Mouse (Mus musculus): ENCODE data around the gene Btbd17. TPM values are rescaled to one million over a fixed set of nuclear protein-coding genes. Genes with fewer than 3 reads are reported as not detected.

Gene Btbd17
- polyA plus RNA-seq, 1 experiment from 2014 or later = 0.87 TPM

DNA sequence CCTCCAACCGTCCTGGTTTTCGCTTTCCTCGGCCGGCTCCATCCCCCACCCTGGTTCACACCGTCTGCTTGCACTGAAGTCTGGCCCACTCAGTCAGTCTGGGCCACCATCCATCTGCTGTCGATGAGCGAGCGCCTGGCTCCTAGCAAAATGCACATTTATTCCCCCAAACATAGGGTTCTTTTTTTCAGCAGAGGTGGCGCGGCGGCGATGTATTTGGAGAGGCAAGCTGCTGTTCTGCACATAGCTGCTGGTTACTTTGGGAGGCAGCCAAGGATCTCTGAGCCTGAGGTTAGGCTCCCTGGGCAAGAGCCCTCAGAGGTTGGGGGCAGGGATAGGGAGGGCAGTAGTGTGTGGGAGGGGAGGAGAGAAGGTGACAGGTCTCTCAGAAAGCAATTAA is 27.0 kb upstream of the Btbd17 start:
- Histone ChIP-seq H3K27ac (ENCODE audit: low read length) (no peak overlapping the region), H3K9me3 (ENCODE audit: control insufficient read depth, low read length) (no peaks in the 10 kb centered on the region), H3K4me1 (ENCODE audit: control insufficient read depth, insufficient read depth, low read length) (peaks cover 8% of the 10 kb centered on the region; the same call in 1 of the 2 replicates), H3K9ac (ENCODE audit: low read depth, low read length) (no peak overlapping the region), H3K27me3 (replicated peaks; ENCODE audit: control insufficient read depth, insufficient read depth, low read length) (no peaks in the 10 kb centered on the region), H3K36me3 (ENCODE audit: control insufficient read depth, insufficient read depth, low read length) (no peaks in the 10 kb centered on the region), H3K4me2 (ENCODE audit: low read depth, low read length) (no peak overlapping the region), H3K4me3 (ENCODE audit: low read length) (no peak overlapping the region)
- no peak for ATAC-seq
- 51% methylated on average over 12 of the region's 12 CpGs for WGBS

DNA sequence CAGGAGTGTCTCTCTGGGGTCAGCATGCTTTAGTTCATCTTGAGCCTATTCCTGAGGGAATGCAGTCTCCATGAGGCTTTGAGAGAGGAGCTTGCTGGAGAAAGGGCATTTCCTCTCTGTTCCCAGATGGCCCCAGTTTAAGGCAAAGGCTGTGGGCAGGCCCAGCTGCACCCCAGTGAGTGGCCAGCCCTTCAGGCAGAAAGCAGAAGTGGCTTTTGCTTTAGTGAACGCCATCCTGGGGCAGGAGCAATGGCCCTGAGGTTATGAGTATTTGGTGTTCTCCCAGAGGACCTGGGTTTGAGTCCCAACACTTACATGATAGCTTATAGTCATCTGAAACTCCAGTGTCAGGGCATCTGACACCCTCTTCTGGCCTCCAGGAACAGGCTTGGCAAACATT is 25.6 kb upstream of the Btbd17 start:
- Histone ChIP-seq H3K36me3 (ENCODE audit: control insufficient read depth, insufficient read depth, low read length) (no peaks in the 10 kb centered on the region), H3K4me2 (ENCODE audit: low read depth, low read length) (no peak overlapping the region), H3K9ac (ENCODE audit: low read depth, low read length) (no peak overlapping the region), H3K27me3 (replicated peaks; ENCODE audit: control insufficient read depth, insufficient read depth, low read length) (no peaks in the 10 kb centered on the region), H3K27ac (ENCODE audit: low read length) (no peak overlapping the region), H3K9me3 (ENCODE audit: control insufficient read depth, low read length) (no peaks in the 10 kb centered on the region), H3K4me1 (ENCODE audit: control insufficient read depth, insufficient read depth, low read length) (peaks cover 8% of the 10 kb centered on the region; the same call in 1 of the 2 replicates), H3K4me3 (ENCODE audit: low read length) (no peak overlapping the region)
- WGBS = 69% methylated on average over 1 of the region's 1 CpGs
- no peak for ATAC-seq

DNA sequence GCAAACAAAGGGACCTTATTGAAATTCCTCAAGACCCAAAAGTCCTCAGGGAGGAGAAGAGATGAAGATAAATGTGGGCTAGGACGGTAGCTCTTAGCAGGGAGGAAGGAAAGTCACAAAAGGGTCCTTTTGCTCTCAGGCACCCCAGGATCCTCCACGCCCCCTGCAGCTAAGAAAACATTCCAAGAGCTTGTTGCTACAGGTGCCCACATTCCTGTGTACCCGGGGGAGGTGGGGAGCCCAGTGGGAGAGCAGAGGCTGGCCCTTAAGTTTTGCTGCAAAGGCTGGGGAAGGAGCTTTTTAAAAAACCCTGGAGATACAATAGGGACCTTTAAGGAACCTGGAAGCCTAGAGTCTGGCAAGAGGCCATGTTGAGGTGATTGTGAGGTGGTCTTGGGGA is 24.7 kb upstream of the Btbd17 start:
- WGBS = 45% methylated on average over 3 of the region's 3 CpGs
- Histone ChIP-seq H3K4me2 (ENCODE audit: low read depth, low read length) (no peak overlapping the region), H3K4me1 (ENCODE audit: control insufficient read depth, insufficient read depth, low read length) (peaks cover 8% of the 10 kb centered on the region; the same call in 1 of the 2 replicates), H3K4me3 (ENCODE audit: low read length) (no peak overlapping the region), H3K9me3 (ENCODE audit: control insufficient read depth, low read length) (no peaks in the 10 kb centered on the region), H3K27ac (ENCODE audit: low read length) (no peak overlapping the region), H3K27me3 (replicated peaks; ENCODE audit: control insufficient read depth, insufficient read depth, low read length) (no peaks in the 10 kb centered on the region), H3K9ac (ENCODE audit: low read depth, low read length) (no peak overlapping the region), H3K36me3 (ENCODE audit: control insufficient read depth, insufficient read depth, low read length) (no peaks in the 10 kb centered on the region)
- no peak for ATAC-seq

DNA sequence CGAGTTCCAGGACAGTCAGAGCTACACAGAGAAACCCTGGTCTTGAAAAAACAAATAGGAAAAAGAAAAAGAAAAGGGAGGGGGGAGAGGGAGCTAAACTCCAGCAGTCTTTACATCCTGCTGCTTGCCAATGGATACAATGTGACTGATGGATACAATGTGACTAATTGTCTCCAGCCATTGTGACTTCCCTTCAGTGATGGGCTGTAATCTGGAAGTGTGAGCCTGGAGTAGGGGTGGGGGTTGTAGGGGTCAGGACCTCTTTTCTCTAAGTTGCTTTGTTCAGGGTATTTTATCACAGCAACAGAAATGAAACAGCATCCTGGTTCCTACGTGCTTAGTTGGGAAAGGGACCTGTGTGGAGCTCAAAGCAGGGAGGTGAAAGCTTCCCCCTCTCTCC is 23.4 kb upstream of the Btbd17 start:
- ATAC-seq = no peak
- Histone ChIP-seq H3K27me3 (replicated peaks; ENCODE audit: control insufficient read depth, insufficient read depth, low read length) (no peaks in the 10 kb centered on the region), H3K4me2 (ENCODE audit: low read depth, low read length) (no peak overlapping the region), H3K9ac (ENCODE audit: low read depth, low read length) (no peak overlapping the region), H3K4me1 (ENCODE audit: control insufficient read depth, insufficient read depth, low read length) (peaks cover 8% of the 10 kb centered on the region; the same call in 1 of the 2 replicates), H3K36me3 (ENCODE audit: control insufficient read depth, insufficient read depth, low read length) (no peaks in the 10 kb centered on the region), H3K4me3 (ENCODE audit: low read length) (no peak overlapping the region), H3K9me3 (ENCODE audit: control insufficient read depth, low read length) (no peaks in the 10 kb centered on the region), H3K27ac (ENCODE audit: low read length) (no peak overlapping the region)
- 55% methylated on average over 2 of the region's 2 CpGs for WGBS

DNA sequence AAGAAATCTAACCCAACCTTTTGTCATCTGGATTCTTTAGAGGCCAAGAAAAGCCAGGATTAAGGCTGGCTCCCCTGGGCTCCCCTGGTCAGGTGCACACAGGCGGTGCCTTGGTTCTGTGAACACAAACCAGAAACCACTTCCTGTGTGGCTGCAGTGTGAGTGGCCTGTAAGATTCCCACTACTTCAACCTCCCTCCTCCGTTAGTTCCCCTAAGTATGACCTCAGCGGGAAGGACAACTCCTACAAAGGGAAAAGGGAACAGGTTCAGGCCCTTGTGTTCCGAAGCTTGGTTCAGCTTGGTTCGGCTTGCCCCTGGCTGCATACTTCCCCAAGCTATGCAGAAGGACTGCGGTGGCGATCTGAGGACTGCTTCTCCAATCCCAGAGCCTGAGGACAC is 22.4 kb upstream of the Btbd17 start:
- peaks cover 4% of the 10 kb centered on the region; the same call in 1 of the 2 replicates for H3K4me1 ChIP-seq (ENCODE audit: control insufficient read depth, insufficient read depth, low read length)
- no peak overlapping the region for H3K4me2 ChIP-seq (ENCODE audit: low read depth, low read length)
- no peak for ATAC-seq
- H3K27ac ChIP-seq (ENCODE audit: low read length) = no peak overlapping the region
- no peaks in the 10 kb centered on the region for H3K36me3 ChIP-seq (ENCODE audit: control insufficient read depth, insufficient read depth, low read length)
- WGBS = 90% methylated on average over 7 of the region's 7 CpGs
- H3K9me3 ChIP-seq (ENCODE audit: control insufficient read depth, low read length) = no peaks in the 10 kb centered on the region
- H3K4me3 ChIP-seq (ENCODE audit: low read length) = no peak overlapping the region
- H3K27me3 ChIP-seq (replicated peaks; ENCODE audit: control insufficient read depth, insufficient read depth, low read length) = no peaks in the 10 kb centered on the region
- H3K9ac ChIP-seq (ENCODE audit: low read depth, low read length) = no peak overlapping the region

DNA sequence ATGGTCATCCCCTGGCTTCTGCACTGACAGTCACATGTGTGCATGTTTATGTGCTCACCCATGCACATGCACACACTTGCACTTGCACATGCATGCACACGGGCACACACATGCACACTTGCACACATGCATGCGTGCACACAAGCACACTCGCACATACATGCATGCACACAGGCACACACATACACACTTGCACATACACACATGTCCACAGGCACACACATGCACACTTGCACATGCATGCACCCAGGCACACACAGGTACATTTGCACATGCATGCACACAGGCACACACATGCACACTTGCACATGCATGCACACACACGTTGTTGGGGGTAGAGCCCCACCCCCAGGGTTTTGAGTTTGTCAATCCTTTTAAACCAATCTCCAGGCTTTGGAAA is 21.2 kb upstream of the Btbd17 start:
- WGBS = 89% methylated on average over 4 of the region's 4 CpGs
- no peak overlapping the region for H3K27ac ChIP-seq (ENCODE audit: low read length)
- no peaks in the 10 kb centered on the region for H3K27me3 ChIP-seq (replicated peaks; ENCODE audit: control insufficient read depth, insufficient read depth, low read length)
- no peak for ATAC-seq
- no peak overlapping the region for H3K4me2 ChIP-seq (ENCODE audit: low read depth, low read length)
- no peaks in the 10 kb centered on the region for H3K4me1 ChIP-seq (ENCODE audit: control insufficient read depth, insufficient read depth, low read length)
- no peaks in the 10 kb centered on the region for H3K36me3 ChIP-seq (ENCODE audit: control insufficient read depth, insufficient read depth, low read length)
- no peak overlapping the region for H3K9ac ChIP-seq (ENCODE audit: low read depth, low read length)
- no peaks in the 10 kb centered on the region for H3K9me3 ChIP-seq (ENCODE audit: control insufficient read depth, low read length)
- H3K4me3 ChIP-seq (ENCODE audit: low read length) = no peak overlapping the region

DNA sequence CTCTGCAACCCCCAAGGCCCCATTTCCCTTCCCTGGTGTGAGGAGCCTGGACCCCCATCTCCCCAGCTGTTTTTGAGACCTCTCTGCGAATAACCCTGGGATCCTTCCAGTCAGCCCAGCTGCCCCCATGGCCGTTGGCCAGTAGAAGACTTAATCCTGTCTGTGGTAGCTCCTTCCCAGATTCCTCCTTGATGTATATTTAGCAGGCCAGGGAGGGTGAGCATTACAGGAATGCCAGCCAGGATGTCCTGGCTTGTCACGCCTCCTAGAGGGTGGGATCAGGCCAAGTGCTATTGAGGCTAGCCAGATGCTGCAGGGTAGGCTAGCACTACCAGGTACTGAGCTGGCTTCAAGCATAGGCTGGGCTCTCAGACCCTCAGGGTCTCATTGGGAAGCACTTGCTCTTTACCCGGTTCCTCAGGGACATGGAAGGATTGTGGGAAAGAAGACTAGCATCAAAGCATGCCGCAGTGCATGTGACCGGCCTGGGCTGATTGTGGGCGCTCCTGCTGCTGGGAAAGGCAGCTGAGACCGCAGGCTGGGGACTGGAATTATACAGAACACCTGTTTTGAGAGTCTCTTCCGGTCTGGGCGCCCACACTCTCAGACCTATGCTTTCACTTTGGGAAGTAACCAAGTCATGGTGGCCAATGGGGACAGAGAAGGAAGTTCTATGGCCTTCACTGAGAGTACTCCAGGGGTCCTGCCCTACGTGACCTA is 19.3 kb upstream of the Btbd17 start:
- Histone ChIP-seq H3K4me2 (ENCODE audit: low read depth, low read length) (no peak overlapping the region), H3K36me3 (ENCODE audit: control insufficient read depth, insufficient read depth, low read length) (no peaks in the 10 kb centered on the region), H3K27ac (ENCODE audit: low read length) (no peak overlapping the region), H3K4me1 (ENCODE audit: control insufficient read depth, insufficient read depth, low read length) (no peaks in the 10 kb centered on the region), H3K27me3 (replicated peaks; ENCODE audit: control insufficient read depth, insufficient read depth, low read length) (no peaks in the 10 kb centered on the region), H3K9me3 (ENCODE audit: control insufficient read depth, low read length) (no peaks in the 10 kb centered on the region), H3K9ac (ENCODE audit: low read depth, low read length) (no peak overlapping the region), H3K4me3 (ENCODE audit: low read length) (no peak overlapping the region)
- WGBS = 73% methylated on average over 11 of the region's 11 CpGs
- ATAC-seq = no peak

DNA sequence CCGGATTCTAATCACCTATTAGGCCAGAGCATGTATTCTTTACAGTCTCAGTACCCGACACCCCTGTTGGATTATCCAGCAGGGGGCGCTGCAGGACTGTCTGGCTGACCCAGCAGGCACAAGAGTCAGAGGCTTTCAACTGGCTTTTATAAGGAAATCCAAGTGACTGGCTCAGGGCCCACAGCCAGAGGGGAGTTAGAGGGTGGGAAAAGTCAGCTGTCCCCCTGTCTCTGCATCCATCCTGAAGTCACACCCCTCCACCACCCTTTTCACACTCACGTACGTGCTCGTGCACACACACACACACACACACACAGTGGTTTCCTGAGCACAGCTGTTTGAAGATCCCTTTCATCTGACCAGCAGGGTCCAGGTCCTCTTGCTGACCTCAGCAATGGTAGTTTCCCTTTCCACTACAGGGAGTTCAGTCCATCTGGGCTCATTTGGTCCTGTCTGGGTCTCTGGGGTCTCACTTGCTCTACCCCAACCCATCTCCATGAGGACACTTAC is 17.0 kb upstream of the Btbd17 start:
- ATAC-seq = peak; percentile 59
- no peak overlapping the region for H3K9ac ChIP-seq (ENCODE audit: low read depth, low read length)
- H3K27ac ChIP-seq (ENCODE audit: low read length) = no peak overlapping the region
- no peaks in the 10 kb centered on the region for H3K4me1 ChIP-seq (ENCODE audit: control insufficient read depth, insufficient read depth, low read length)
- no peak overlapping the region for H3K4me3 ChIP-seq (ENCODE audit: low read length)
- H3K9me3 ChIP-seq (ENCODE audit: control insufficient read depth, low read length) = no peaks in the 10 kb centered on the region
- no peaks in the 10 kb centered on the region for H3K27me3 ChIP-seq (replicated peaks; ENCODE audit: control insufficient read depth, insufficient read depth, low read length)
- WGBS = 12% methylated on average over 6 of the region's 6 CpGs
- H3K36me3 ChIP-seq (ENCODE audit: control insufficient read depth, insufficient read depth, low read length) = no peaks in the 10 kb centered on the region
- H3K4me2 ChIP-seq (ENCODE audit: low read depth, low read length) = no peak overlapping the region

DNA sequence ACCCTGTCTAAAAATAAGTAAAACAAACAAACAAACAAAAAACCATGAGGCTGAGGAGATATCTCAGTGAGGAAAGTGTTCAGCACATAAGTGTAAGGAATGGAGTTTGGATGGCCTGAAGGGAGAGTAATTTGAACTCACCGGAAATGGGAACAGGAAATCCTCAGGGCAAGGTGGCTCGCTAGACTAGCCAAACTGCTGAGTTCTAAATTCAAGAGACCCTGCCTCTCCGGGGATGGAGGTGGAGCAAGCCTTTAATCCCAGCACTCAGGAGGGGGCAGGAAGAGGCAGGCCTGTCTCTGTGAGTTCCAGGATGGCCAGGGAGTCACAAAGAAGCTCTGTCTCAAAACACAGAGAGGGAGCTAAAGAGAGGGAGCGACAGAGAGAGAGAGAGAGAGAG is 14.6 kb upstream of the Btbd17 start:
- Histone ChIP-seq H3K36me3 (ENCODE audit: control insufficient read depth, insufficient read depth, low read length) (no peaks in the 10 kb centered on the region), H3K9ac (ENCODE audit: low read depth, low read length) (no peak overlapping the region), H3K4me3 (ENCODE audit: low read length) (no peak overlapping the region), H3K9me3 (ENCODE audit: control insufficient read depth, low read length) (no peaks in the 10 kb centered on the region), H3K4me2 (ENCODE audit: low read depth, low read length) (no peak overlapping the region), H3K27me3 (replicated peaks; ENCODE audit: control insufficient read depth, insufficient read depth, low read length) (no peaks in the 10 kb centered on the region), H3K4me1 (ENCODE audit: control insufficient read depth, insufficient read depth, low read length) (peaks cover 3% of the 10 kb centered on the region; the same call in 1 of the 2 replicates), H3K27ac (ENCODE audit: low read length) (no peak overlapping the region)
- 42% methylated on average over 4 of the region's 4 CpGs for WGBS
- no peak for ATAC-seq

DNA sequence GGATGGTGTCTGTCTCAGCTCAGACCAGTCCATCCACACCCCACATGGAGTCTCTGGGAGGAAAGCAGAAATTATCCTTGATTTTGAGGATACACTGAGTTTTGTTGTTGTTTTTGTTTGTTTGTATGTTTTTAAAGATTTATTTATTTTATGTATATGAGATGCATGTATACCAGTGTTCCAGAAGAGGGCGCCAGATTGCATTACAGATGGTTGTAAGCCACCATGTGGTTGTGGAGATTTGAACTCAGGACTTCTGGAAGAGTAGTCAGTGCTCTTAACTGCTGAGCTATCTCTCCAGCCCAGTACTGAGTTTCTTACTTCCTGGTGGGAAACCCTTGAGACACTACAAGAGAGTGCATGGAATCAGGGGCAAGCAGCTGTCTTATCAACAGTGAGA is 13.6 kb upstream of the Btbd17 start:
- H3K9me3 ChIP-seq (ENCODE audit: control insufficient read depth, low read length) = no peaks in the 10 kb centered on the region
- H3K4me1 ChIP-seq (ENCODE audit: control insufficient read depth, insufficient read depth, low read length) = peaks cover 3% of the 10 kb centered on the region; the same call in 1 of the 2 replicates
- 86% methylated on average over 1 of the region's 1 CpGs for WGBS
- no peak overlapping the region for H3K4me2 ChIP-seq (ENCODE audit: low read depth, low read length)
- no peaks in the 10 kb centered on the region for H3K27me3 ChIP-seq (replicated peaks; ENCODE audit: control insufficient read depth, insufficient read depth, low read length)
- no peak overlapping the region for H3K4me3 ChIP-seq (ENCODE audit: low read length)
- ATAC-seq = no peak
- H3K27ac ChIP-seq (ENCODE audit: low read length) = no peak overlapping the region
- H3K9ac ChIP-seq (ENCODE audit: low read depth, low read length) = no peak overlapping the region
- no peaks in the 10 kb centered on the region for H3K36me3 ChIP-seq (ENCODE audit: control insufficient read depth, insufficient read depth, low read length)
